ENCODE assay signal across 8 mouse cellular contexts in the genomic region with DNA sequence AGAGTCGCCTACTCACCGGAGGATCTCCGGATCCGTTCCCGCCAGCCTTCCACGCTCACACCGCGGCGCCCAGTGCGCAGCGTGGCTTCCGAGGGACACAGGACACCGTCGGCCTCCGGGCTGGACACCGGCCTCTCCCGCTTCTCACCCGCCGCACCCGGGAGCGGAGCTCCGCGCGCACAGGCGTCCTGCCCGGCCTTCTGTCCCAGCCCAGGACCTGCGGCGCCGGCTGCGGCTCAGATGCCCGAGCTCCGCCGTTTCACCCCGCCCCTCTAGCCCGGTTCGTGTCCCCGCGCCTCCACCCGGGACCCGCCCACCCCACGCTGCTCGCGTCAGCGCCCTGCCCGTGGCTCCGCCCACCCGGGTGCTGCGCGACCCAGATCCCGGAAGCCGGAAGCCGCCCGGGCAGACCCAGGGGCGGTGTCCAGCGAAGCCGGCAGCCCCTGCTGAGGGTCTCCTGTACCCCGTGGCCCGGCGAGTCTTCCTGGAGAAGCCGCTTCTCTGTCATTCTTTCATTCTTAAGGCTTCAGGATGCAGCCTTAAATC. TPM values are rescaled to one million over a fixed set of nuclear protein-coding genes. Genes with fewer than 3 reads are reported as not detected.
DNase-seq lines count a peak whose midpoint lies in the region; ATAC-seq and TF ChIP-seq lines count a peak whose summit lies in the region.

A gene (minus strand): TSS at position 272 of the 546 bp plus-strand sequence.

- DNase-seq in G1E (ENCODE audit: low spot score): peak; percentile 88
- peak; percentile 86 for DNase-seq in cerebellum, adult 11 months
- DNase-seq in forebrain, embryonic 14.5 days (ENCODE audit: low spot score): peak; percentile 92
- peak; percentile 93 to 94 for DNase-seq in heart, postnatal 14 days
- DNase-seq in layer of hippocampus, adult 18-20 months (ENCODE audit: low spot score in 2 of 2): peak; percentile 70 to 83
- DNase-seq in lung, embryonic 14.5 days: peak; percentile 94
- peak; percentile 89 for DNase-seq in testis, postnatal 14 days (ENCODE audit: low spot score)

- intact Hi-C loops in heart, postnatal 14 days (cut with DNase I): no loop called here

- peak within 1 kb of the TSS; percentile 89 for H3K4me3 ChIP-seq in G1E (ENCODE audit: low read depth, low read length)
- H3K4me3 ChIP-seq in forebrain, embryonic 14.5 days (ENCODE audit: low read depth, low read length): peak within 1 kb of the TSS; percentile 70
- H3K4me3 ChIP-seq in lung, embryonic 14.5 days (ENCODE audit: low read depth, low read length): peak within 1 kb of the TSS; percentile 81

- no peaks in the 10 kb centered on the region for H3K27me3 ChIP-seq in G1E (ENCODE audit: insufficient read depth, low read length)
- H3K27me3 ChIP-seq in forebrain, embryonic 14.5 days (replicated peaks; ENCODE audit: control insufficient read depth, insufficient read depth, low read length): no peaks in the 10 kb centered on the region
- no peaks in the 10 kb centered on the region for H3K27me3 ChIP-seq in lung, embryonic 14.5 days (ENCODE audit: insufficient read depth, low read length)

- no peaks in the 10 kb centered on the region for H3K9me3 ChIP-seq in G1E (replicated peaks)
- no peaks in the 10 kb centered on the region for H3K9me3 ChIP-seq in forebrain, embryonic 14.5 days (replicated peaks; ENCODE audit: control insufficient read depth, low read length)
- no peaks in the 10 kb centered on the region for H3K9me3 ChIP-seq in lung, embryonic 14.5 days (ENCODE audit: low read depth, low read length)

- peak within 1 kb of the TSS; percentile 61 for H3K4me2 ChIP-seq in forebrain, embryonic 14.5 days (ENCODE audit: low read length)
- H3K4me2 ChIP-seq in lung, embryonic 14.5 days: peak within 1 kb of the TSS; percentile 88

- peak within 1 kb of the TSS; percentile 52; the same call in 1 of the 2 replicates for H3K27ac ChIP-seq in forebrain, embryonic 14.5 days (ENCODE audit: low read depth, low read length)
- peak within 1 kb of the TSS; percentile 92 for H3K27ac ChIP-seq in lung, embryonic 14.5 days (ENCODE audit: low read depth)

- peak within 1 kb of the TSS; percentile 83 for H3K9ac ChIP-seq in forebrain, embryonic 14.5 days (ENCODE audit: low read length)
- H3K9ac ChIP-seq in lung, embryonic 14.5 days: peak within 1 kb of the TSS; percentile 81

- no peak for TF ChIP-seq CTCF in G1E (IDR thresholded peaks at IDR 0.05; ENCODE audit: low read depth, low read length)
- no peak for TF ChIP-seq CTCF in lung, embryonic 14.5 days (IDR thresholded peaks at IDR 0.05; ENCODE audit: low read depth)

- peaks cover 25% of the 10 kb centered on the region for H3K4me1 ChIP-seq in G1E (ENCODE audit: insufficient read depth, low read depth, low read length)
- peaks cover 7% of the 10 kb centered on the region; the same call in 1 of the 2 replicates for H3K4me1 ChIP-seq in forebrain, embryonic 14.5 days (ENCODE audit: control insufficient read depth, insufficient read depth, low read length)
- peaks cover 5% of the 10 kb centered on the region; the same call in 1 of the 2 replicates for H3K4me1 ChIP-seq in lung, embryonic 14.5 days (ENCODE audit: insufficient read depth)

- peaks cover 22% of the 10 kb centered on the region for H3K36me3 ChIP-seq in G1E (replicated peaks)
- H3K36me3 ChIP-seq in forebrain, embryonic 14.5 days (ENCODE audit: control insufficient read depth, insufficient read depth, low read length): 0 out of 2 replicates have a peak, but pooled peaks cover 2% of the 10 kb centered on the region
- peaks cover 11% of the 10 kb centered on the region for H3K36me3 ChIP-seq in lung, embryonic 14.5 days (ENCODE audit: insufficient read depth)

- under 1% methylated on average over 49 of the region's 60 CpGs for WGBS in forebrain, embryonic 14.5 days
- 0% methylated on average over 58 of the region's 60 CpGs for WGBS in lung, embryonic 14.5 days

- ATAC-seq in G1E (ENCODE audit: extremely low read depth, insufficient number of reproducible peaks, low FRiP score, poor library complexity, severe bottlenecking): peak; percentile 73
- ATAC-seq in forebrain, embryonic 14.5 days: peak; percentile 99
- ATAC-seq in lung, embryonic 14.5 days (ENCODE audit: insufficient read depth): peak; percentile 98
- peak; percentile 82 for ATAC-seq in neutrophil, adult 5-6 weeks (ENCODE audit: extremely low read depth, insufficient number of reproducible peaks, low FRiP score, poor library complexity, severe bottlenecking)

RNA-seq across cellular contexts. Expression of the gene that starts here (rescaled TPM):
- total RNA-seq in G1E (2014; fragmentation: Nextera tagmentation): 6.6 and 8.1 TPM in 2 replicates
- 3.8 and 4.9 TPM in 2 replicates for total RNA-seq in G1E (2017)
- 1.8 and 2.7 TPM in 2 replicates for polyA plus RNA-seq in G1E (2012)
- polyA plus RNA-seq in forebrain, embryonic 14.5 days (2014; fragmentation: Nextera tagmentation; extraction: Ambion mirVana): 5.1 and 5.3 TPM in 2 replicates
- total RNA-seq in heart, postnatal 14 days (2021): 1 to 10 TPM; 1.6 to 1.9 TPM
- 1 to 10 TPM; 1.5 to 1.9 TPM for total RNA-seq in layer of hippocampus, adult 18-20 months (2021)
- polyA plus RNA-seq in lung, embryonic 14.5 days (2014; fragmentation: Nextera tagmentation; extraction: Ambion mirVana): 7.8 and 9.4 TPM in 2 replicates
- 4.8 and 10.3 TPM in 2 replicates for total RNA-seq in neutrophil, adult 5-6 weeks (2017)

Comparison
In these comparisons a context has a peak if more than half of its experiments do, and no peak if none do; other contexts are left out.
1. Peak in every context shown above with its lines: DNase-seq, ATAC-seq, H3K4me3 ChIP-seq and H3K27ac ChIP-seq.